Mouse (Mus musculus): ENCODE data around the gene Cep295.
"Not testable (repeated sequence)": the region's sequence is repeated elsewhere in the genome, so short reads cannot be mapped to it uniquely, and the experiment has no call there.

Cep295 gene

DNA sequence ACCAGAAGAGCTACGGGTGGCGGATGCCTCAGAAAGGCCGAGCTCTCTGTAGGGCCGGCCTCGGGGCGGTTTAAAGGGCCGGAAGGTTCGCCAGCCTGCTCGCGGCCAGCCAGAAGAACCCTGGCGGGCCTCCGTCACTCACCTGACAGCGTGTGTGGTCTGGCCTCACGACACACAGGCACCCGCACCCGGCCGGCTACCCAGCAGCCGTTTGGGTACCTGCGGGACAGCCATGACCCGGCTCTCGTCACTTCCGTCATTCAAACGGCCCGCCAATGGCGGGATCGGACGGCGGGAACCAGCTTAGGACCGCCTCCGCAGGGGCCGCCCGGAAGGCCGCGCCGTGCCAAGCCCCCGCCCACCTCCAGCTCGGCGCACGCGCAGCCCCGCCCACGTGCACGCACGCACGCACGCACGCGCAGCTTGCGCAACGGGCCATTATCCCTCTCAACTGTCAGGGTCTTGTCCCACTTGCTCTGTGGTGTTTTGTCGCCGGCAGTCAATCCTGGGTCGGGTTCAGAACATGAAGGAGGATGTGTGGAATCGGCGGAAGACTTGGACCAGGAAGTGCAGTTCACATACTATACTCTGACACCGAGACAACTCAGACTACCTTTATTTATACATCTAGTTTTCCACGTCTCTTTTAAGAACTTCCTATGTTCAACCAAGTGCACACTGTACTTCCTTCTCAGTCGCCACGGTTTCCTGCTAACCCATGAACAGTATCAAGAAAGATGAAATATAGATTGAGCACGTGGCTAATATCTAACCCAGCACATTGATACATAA, at the start of gene Cep295:
TSS of gene Cep295 (minus strand) at position 305 of the 792 bp plus-strand sequence.
- DNase-seq (ENCODE audit: low read depth, low spot score) = peak; percentile 87

DNA sequence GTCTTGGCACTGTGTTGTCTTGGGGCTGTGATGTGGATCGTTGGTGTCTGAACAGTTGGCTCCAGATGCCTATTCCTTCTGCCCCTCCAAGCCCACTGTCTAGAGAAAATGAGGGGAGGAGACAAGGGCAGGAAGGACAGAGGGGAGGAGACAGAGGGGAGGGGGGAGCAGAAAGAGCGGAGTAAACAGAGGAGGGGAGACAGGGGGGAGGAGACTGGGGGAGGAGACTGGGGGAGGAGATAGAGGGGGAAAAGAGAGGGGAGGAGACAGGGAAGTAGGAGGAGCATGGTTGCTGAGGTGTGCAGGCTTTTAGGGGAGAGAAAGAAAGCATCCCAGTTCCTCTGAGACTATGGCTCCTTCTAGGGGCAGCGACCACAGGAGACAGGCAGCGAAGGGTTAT, 40.0 kb upstream of the Cep295 start:
- DNase-seq (ENCODE audit: low read depth, low spot score) = no peak

DNA sequence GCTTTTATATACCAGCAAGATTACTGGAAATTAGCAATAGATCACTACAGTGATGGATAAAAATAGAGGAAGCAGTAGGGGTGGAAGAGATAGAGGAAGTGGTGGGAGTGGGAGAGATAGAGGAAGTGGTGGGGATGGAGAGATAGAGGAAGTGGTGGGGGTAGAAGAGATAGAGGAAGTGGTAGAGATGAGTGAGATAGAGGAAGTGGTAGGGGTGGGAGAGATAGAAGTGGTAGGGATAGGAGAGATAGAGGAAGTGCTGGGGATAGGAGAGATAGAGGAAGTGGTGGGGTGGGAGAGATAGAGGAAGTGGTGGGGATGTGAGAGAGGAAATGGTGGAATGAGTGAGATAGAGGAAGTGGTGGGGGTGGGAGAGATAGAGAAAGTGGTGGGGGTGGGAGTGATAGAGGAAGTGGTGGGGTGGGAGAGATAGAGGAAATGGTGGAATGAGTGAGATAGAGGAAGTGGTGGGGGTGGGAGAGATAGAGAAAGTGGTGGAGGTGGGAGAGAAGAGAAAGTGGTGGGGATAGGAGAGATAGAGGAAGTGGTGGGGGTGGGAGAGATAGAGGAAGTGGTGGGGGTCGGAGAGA, 37.9 kb upstream of the Cep295 start:
- DNase-seq (ENCODE audit: low read depth, low spot score) = no peak

DNA sequence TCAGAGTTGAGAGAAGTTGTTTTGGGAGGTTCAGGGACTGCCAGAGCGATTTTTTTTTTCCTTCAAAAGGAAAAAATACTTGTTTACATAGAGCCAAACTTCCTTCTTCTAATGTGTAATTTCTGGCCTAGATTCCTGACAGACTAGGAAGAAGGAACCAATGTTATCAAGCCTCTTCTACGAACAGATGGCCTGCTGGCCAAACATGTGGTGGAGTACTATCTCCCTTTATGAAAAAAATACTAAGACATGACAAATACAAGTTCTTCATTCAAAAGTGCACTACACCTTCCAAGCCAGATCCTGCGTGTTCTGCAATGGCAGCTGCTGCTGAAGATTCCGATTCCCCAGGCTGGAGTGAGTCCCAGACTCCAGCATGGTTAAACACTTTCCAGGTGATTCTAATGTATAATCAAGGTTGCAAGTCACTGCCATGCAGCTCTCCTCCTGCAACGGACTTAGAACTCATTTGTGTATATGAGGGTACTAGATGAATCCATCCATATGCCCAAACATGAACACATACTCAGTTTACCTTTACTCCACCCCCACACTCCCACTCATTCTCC, 29.6 kb upstream of the Cep295 start:
- no peak for DNase-seq (ENCODE audit: low read depth, low spot score)

DNA sequence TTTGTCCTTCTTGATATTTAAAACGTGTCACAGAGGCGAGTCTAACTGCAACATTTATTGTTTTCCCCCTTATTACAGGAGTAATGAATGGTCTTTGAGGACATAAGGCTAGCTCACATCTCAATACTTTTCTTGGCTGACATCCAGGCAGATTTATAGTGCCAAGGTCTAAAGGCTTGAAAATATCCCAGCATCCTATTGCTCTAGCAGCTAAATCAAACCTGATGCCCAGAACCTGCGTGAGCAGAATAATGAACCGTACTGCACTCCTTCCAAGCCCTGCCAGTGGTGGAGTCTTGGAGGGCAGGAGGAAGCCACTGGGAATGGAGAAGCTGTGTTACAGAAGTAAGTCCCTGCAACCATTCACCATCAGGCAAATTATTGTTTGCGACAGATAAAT, 26.7 kb upstream of the Cep295 start:
- DNase-seq (ENCODE audit: low read depth, low spot score) = no peak

DNA sequence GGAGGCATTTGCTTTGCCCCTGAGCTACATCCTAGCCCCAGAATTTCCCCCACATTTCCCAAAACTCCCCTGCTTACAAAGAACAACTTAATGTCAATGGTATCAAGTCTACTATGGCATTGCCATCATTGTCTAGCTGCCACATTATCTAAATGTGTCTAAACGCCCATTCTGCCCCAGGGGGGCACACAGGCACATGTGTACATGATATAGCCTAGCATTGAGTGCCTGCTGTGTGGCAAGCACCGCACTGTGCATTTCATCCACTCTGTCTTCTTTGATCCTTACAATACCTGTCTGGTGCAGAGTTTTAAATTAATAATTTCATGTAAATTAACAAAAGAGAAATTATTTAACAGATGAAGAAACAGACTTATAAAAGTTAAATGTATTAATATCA, 8.7 kb upstream of the Cep295 start:
- no peak for DNase-seq (ENCODE audit: low read depth, low spot score)

DNA sequence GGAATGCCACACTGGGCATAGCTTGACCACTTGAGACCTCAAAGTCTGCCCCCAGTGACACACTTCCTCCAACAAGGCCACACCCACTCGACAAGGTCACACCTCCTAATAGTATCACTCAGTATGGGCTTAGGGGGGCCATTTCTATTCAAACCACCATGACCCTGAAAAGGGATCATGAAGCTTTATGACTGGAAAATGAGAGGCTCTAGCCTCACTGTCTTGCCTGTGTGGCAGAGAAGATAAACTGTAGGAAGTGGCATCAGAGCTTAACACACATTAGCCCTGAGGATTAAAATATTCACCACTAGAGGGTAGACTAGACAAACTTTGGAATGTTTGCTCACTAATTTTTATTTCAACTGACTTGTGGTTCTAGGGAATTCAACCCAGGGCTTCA, 8.3 kb upstream of the Cep295 start:
- peak; percentile 67 for DNase-seq (ENCODE audit: low read depth, low spot score)

DNA sequence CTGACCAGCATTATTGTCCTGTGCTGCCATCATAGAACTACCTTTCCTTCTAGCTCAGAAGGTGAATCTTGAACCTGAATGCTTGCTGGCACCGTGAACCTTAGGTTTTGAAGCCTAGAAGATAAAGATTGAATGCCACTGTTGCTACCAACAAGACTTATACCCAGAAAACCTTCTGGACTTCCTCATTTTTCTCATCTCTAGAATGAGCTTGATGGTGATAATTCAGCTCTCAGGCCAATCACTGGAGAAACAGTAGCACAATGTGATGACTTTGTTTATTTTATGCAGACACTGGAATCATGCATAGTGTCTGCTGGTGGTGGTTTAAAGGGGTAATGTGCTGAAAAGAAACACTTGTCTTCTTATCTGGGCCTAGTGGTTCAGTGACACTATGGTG, 7.3 kb upstream of the Cep295 start:
- DNase-seq (ENCODE audit: low read depth, low spot score) = no peak

DNA sequence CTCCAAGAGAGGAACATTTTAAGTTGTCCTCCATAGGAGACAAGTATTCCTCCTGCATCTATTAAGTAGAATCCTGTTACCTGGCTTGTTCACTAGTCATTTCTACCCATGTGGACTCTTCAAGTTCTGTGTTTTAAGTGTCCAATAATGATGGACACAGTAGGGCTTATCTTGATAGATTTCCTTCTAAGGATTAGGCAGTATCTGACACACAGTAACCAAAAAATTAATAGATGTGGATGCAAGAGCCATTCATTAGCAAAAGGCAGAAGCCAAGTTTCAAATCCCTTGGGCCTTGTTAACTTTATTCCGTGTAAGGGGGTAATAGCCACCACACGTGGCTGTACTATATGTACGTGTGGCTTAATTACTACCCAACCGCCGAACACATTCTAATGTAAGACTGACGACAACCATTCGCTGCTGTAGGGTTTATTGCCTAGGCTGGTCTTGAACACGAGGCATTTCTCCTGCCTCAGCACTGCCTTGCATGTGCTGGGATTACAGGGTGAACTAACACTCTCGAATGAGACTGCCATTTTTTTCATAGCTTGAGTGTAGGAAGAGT, 588 bp downstream of the Cep295 start:
- DNase-seq (ENCODE audit: low read depth, low spot score) = no peak

DNA sequence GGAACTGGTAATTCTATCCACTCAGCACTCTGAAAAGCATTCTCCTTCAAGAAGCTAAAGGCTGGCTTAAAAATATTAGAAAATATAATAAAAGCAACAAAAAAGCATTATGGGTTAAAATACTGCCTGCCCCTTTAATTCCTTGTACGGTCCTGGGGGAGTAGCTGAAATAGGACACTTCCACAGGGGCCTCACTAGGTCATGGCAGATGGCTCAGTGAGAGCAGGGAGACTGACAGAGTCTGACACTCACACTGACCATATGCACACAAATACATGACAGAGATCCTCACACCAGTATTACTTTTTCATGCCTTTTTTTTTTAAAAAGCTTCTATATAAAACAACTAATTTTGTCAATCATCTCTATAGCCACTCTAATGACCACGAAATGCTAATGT, 7.7 kb downstream of the Cep295 start:
- no peak for DNase-seq (ENCODE audit: low read depth, low spot score)

DNA sequence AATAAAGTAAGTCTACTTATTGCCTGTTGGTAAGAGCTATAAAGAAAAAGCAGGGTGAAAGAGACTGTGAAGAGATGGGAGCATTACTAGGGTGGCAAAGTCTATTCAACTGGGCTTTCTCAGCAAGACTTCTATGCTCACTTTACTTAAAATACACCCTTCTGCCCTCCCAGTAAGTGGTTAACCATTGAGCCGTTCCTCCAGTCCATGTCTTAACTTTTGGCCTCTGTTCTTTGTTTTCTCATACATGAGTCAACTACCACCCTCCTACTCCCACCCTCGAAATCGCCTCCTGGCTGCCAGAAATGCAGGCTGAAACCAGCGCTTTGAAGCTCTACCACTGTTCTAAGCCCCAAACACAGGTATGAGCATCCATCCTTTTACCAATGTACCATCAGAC, 19.8 kb downstream of the Cep295 start:
- DNase-seq (ENCODE audit: low read depth, low spot score) = no peak

DNA sequence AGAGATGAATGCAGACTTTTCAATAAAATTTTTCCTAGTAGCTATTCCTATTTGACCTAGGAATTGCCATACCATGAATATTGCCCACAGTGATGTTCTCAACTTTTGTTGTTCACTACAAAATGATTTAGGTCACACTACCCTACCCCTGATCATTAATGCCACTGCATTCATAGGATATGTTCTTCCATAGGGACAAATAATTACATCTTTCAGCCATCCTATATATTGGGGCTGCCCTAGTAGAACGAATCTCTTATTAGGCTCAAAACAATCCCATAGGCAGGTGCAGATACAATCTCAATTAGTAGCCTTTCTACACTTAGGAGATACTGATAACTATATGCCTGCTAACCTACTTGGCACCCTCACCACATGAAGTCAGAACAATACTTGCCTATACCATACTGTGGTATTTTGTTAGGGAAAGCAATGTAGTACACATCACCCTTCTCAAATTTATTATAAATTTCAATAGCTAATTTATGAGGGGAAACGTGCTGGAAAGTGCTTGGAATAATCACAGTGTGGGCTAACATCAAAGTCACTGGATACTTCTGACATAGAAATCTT, 39.3 kb downstream of the Cep295 start:
- DNase-seq (ENCODE audit: low read depth, low spot score) = no peak

DNA sequence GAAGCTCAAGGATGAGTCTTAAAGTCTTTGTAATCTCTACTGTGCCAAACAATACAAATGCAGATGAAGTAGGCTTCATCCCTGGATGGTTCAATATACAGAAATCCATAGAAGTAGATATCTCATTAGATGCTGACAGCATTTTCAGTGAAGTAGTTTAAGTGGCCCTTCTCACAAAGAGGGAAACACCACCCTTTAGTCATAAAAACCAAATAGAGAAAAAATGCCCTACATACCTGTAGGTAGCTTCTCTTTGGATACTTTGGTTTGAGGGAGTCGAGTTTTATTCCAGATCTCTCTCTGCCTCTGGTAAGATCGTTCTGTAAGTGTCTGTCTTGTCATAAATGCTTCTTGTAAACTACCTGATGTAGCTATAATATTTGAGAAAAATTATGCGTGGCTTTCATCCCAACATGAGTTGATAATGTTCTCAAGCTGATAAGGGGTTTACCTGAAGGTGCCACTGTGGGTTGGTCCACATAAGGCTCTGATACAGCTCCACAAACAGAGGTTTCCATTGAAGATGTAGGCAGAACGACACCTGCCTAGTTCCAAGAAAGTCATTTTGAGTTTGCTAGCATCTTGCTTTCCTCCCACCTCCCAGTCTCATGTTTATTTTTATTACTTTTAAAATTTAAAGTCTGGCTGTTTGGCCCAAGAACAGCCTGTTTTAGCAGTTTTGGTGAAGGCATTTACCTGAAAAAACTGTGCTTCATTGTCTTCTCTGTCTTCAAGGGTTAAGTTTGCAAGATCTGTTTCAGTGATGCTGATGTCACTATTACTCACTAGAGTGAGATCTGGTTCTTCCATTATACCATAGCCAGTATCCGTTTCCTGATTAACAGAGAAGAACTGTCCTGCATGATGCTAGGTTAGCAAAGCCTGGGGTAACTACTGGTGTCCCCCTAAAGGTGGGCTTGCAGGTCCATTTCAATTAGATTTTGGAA, 40.1 kb downstream of the Cep295 start:
- peak; percentile 56 for DNase-seq (ENCODE audit: low read depth, low spot score)

DNA sequence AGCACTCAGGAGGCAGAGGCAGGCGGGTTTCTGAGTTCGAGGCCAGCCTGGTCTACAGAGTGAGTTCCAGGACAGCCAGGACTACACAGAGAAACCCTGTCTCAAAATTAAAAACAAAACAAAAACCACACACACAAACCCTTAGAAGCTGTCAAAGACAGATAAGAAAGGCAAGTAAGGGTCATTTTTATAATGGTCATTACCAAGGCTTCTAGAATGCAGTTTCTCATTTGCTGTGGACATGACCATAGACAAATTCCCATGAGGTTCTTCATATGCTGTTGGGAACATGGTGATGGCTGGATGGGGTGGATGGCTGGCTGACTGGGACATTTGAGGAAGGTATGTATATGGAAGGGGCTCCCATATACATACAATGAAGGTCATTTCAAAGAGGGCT, 41.3 kb downstream of the Cep295 start:
- not testable (repeated sequence) for DNase-seq (ENCODE audit: low read depth, low spot score)

DNA sequence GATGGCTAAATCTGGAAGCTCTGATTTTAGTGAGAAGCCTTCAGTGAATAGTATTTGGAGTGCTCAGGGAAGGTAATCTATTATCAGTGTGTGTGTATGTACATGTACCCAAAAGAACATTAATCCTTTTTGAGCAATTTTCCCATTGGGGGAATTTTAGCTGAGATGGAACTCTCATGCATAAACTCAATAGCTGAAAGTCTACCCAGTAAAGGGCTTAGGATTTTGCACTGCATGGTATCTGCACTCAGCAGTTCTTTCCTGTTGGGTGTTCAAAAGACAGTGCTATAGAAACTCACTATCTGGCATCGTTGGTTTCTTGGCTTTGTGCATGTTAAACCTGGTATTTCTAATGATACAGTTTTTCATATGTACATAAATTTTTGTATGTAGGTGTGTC, 43.0 kb downstream of the Cep295 start:
- no peak for DNase-seq (ENCODE audit: low read depth, low spot score)

DNA sequence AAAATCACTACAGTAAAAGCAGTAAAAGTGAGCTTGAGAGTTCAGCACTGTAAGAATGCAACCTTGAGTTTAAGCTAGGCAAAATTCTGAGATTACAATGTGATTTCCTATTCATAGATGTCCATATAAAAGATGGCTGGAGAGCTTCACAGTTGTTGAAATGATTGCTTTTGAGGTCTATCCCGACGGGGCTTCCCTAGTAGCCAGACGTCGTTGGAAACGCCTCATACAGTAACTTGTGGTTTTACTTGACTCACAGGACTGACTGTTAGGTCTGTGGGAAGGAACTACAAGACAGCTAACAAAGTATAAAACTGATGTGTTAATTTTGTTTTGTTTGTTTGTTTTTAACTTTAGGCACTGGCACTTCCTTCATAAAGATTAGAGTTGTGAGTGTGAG, 44.0 kb downstream of the Cep295 start:
- peak; percentile 58 for DNase-seq (ENCODE audit: low read depth, low spot score)

DNA sequence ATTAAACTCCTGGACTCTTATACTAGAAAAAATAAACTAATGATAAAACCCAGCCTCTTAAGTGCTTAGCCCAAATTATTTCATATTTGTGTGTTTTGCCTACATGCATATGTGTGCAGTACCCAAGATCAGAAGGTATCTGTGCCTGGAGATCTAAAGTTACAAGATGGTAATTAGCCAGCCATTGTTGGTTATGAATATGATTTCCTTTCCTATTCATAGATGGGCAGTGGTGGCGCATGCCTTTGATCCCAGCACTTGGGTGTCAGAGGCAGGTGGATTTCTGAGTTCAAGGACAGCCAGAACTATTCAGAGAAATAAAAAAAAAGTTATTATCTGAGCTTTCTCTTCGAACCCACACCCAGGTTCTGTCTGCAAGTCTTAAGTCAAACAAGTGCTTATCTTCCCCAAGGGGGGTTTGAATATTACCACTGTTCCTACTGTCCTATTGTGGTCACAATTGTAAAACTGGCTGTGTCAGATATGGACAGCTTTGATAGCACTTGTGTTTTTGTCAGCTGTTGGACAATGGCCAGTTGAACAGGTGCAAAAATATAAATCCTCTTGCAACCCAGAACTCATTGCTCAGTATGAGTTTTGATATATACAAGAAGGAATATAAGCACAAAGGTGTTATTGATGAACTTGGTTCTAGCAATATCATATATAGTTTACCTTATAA, 45.4 kb downstream of the Cep295 start:
- no peak for DNase-seq (ENCODE audit: low read depth, low spot score)

DNA sequence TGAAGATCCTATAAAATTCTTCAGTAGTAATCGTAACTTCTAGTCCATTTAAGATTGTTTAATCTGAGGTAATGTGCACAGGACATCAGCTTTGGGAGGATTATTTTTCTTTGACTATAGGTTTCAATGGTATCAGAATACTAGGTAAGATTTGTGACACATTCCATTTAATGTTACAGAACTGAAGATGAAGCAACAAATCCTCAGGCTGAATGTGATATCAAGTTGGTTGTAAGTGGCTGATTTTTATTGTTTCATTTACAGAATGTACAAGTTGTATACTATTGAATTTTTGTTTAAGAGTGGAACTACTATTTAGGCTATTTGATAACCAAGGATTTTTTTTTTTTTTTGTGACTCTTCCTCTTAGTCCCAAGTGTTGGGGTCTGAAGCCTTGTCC, 47.4 kb downstream of the Cep295 start:
- no peak for DNase-seq (ENCODE audit: low read depth, low spot score)

DNA sequence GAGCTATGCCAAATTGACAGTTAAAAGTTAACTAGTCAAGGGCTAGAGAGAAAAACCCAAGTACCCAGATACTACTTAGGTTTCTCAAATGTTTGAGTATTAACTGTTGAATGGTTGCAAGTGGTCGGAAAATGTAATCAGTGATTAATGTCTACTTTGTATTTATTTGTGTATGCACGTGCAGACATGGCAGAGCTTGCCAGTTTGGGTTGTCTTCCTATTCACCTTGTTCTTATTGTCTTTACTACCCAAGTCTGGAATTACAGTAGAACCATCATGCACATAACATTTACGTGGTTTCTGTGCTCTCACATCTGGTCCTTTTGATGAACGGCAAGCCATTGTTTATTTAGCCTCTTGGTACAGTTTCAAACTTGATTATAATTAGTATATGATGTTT, 48.2 kb downstream of the Cep295 start:
- no peak for DNase-seq (ENCODE audit: low read depth, low spot score)

DNA sequence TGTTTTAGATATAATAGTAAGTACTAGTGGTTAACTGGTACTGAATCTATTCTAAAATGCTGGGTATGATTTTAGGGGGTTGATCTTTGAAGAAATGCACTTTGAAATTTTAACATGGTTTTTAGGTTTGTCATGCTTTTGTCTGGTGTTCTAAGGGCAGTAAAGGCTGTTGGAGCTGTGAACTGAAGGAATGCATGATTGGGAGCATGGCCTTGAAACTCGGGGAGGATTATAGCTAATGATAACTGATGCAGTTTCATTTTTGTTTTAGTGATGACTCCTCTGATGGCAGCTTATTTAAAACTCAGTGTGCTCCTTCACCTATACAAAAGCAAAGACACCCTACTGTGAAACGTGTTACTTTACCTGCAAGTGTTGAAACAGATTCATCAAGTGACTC, 49.3 kb downstream of the Cep295 start:
- no peak for DNase-seq (ENCODE audit: low read depth, low spot score)

DNA sequence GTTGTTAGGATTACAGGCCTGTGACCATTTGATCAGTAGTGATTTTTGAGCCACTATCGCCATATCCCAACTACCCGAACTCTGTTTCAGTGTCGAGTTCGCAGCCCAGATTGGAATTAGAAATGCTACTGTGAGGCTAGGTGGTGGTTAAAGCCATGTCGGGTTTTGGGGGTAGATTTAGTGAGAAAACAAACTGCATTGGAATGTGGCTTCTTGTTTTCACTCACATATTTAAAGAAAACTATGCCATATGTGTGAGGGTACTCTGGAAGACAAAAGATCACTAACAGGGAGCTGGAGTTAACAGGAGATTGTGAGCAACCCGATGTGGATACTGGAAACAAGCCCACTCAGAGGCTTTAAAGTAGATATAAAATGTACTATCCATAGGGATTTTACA, 50.3 kb downstream of the Cep295 start:
- no peak for DNase-seq (ENCODE audit: low read depth, low spot score)

Data from 3T3-L1 (cell line).